In genomic region chr1:54850077-54850476, GRCm38 (mm10) we compare ENCODE assay signal across 22 mouse cellular contexts.
A peak's percentile ranks its signal among the peaks of the same experiment; 100 is the strongest.
DNase-seq lines count a peak whose midpoint lies in the region; ATAC-seq lines count a peak whose summit lies in the region.
"Had no signal": no experiment of that assay in that cellular context is flagged by ENCODE, and none has a peak within 500 bp of the region (broad histone marks: within the 10 kb centered on the region; RNA-seq: fewer than 3 reads in every experiment).

No protein-coding gene starts in this region.

- H3K27ac ChIP-seq in midbrain, embryonic 16.5 days (ENCODE audit: low read length) = no peak overlapping the region
- H3K27ac ChIP-seq in midbrain, embryonic 13.5 days = no peak overlapping the region
- H3K27ac ChIP-seq in kidney, embryonic 14.5 days (ENCODE audit: low read depth, low read length) = no peak overlapping the region
- H3K27ac ChIP-seq: heart, embryonic 13.5 days; layer of hippocampus, adult 2 months; lung, embryonic 15.5 days; macrophage; midbrain, embryonic 15.5 days had no signal

- H3K27me3 ChIP-seq in midbrain, embryonic 16.5 days (ENCODE audit: control insufficient read depth, insufficient read depth, low read depth, low read length) = no peaks in the 10 kb centered on the region
- no peaks in the 10 kb centered on the region for H3K27me3 ChIP-seq in midbrain, embryonic 13.5 days
- no peaks in the 10 kb centered on the region for H3K27me3 ChIP-seq in kidney, embryonic 14.5 days (ENCODE audit: control insufficient read depth, insufficient read depth, low read length)
- H3K27me3 ChIP-seq: heart, embryonic 13.5 days; lung, embryonic 15.5 days; midbrain, embryonic 15.5 days; Patski had no signal

- H3K9me3 ChIP-seq in midbrain, embryonic 16.5 days (replicated peaks; ENCODE audit: control insufficient read depth, low read length, poor library complexity, severe bottlenecking) = no peaks in the 10 kb centered on the region
- H3K9me3 ChIP-seq in midbrain, embryonic 13.5 days = no peaks in the 10 kb centered on the region
- H3K9me3 ChIP-seq in kidney, embryonic 14.5 days (ENCODE audit: control insufficient read depth, low read length) = no peaks in the 10 kb centered on the region
- H3K9me3 ChIP-seq: heart, embryonic 13.5 days; lung, embryonic 15.5 days; midbrain, embryonic 15.5 days had no signal

- no peaks in the 10 kb centered on the region for H3K36me3 ChIP-seq in midbrain, embryonic 16.5 days (ENCODE audit: control insufficient read depth, insufficient read depth, low read length)
- H3K36me3 ChIP-seq in midbrain, embryonic 13.5 days = no peaks in the 10 kb centered on the region
- no peaks in the 10 kb centered on the region for H3K36me3 ChIP-seq in kidney, embryonic 14.5 days (ENCODE audit: control insufficient read depth, insufficient read depth, low read length)
- H3K36me3 ChIP-seq: heart, embryonic 13.5 days; lung, embryonic 15.5 days; midbrain, embryonic 15.5 days had no signal

- no peak overlapping the region for H3K4me3 ChIP-seq in midbrain, embryonic 16.5 days (ENCODE audit: low read depth, low read length)
- no peak overlapping the region for H3K4me3 ChIP-seq in midbrain, embryonic 13.5 days (replicated peaks)
- no peak overlapping the region for H3K4me3 ChIP-seq in kidney, embryonic 14.5 days (ENCODE audit: low read length)
- H3K4me3 ChIP-seq: erythroblast, embryonic 14.5 days; heart, embryonic 13.5 days; layer of hippocampus, adult 2 months; lung, embryonic 15.5 days; midbrain, embryonic 15.5 days had no signal

- H3K4me2 ChIP-seq in midbrain, embryonic 16.5 days (ENCODE audit: low read length) = no peak overlapping the region
- no peak overlapping the region for H3K4me2 ChIP-seq in midbrain, embryonic 13.5 days (replicated peaks)
- H3K4me2 ChIP-seq in kidney, embryonic 14.5 days (replicated peaks; ENCODE audit: low read depth, low read length) = no peak overlapping the region
- H3K4me2 ChIP-seq: heart, embryonic 13.5 days; lung, embryonic 15.5 days; midbrain, embryonic 15.5 days had no signal

- peaks cover 8% of the 10 kb centered on the region; the same call in 1 of the 2 replicates for H3K4me1 ChIP-seq in midbrain, embryonic 16.5 days (ENCODE audit: control insufficient read depth, insufficient read depth, low read length)
- H3K4me1 ChIP-seq in midbrain, embryonic 13.5 days (replicated peaks) = peaks cover 6% of the 10 kb centered on the region; the same call in 1 of the 2 replicates
- H3K4me1 ChIP-seq in kidney, embryonic 14.5 days (ENCODE audit: control insufficient read depth, insufficient read depth, low read length) = peaks cover 7% of the 10 kb centered on the region

- WGBS in midbrain, embryonic 16.5 days = 40% methylated on average over 8 of the region's 8 CpGs
- 51% methylated on average over 8 of the region's 8 CpGs for WGBS in midbrain, embryonic 13.5 days
- WGBS in kidney, embryonic 14.5 days = 30% methylated on average over 8 of the region's 8 CpGs

- DNase-seq in kidney, adult 11 months = peak; percentile 55
- no peak for DNase-seq in kidney, postnatal 14 days
- peak; percentile 13 to 52 for DNase-seq in kidney, postnatal 4 days
- DNase-seq in layer of hippocampus, adult 9-11 months = no peak
- DNase-seq: adrenal gland, postnatal 25 days; cerebellum, adult 8-10 months; heart, adult 11 months; heart, postnatal 4 days; left cerebral cortex, postnatal 4 days; spleen, adult 18-20 months had no signal

- H3K9ac ChIP-seq in midbrain, embryonic 16.5 days (ENCODE audit: low read depth, low read length) = no peak overlapping the region
- H3K9ac ChIP-seq in midbrain, embryonic 13.5 days (replicated peaks) = no peak overlapping the region
- no peak overlapping the region for H3K9ac ChIP-seq in kidney, embryonic 14.5 days (ENCODE audit: low read depth, low read length)
- H3K9ac ChIP-seq: heart, embryonic 13.5 days; lung, embryonic 15.5 days; midbrain, embryonic 15.5 days had no signal

- 0 out of 2 replicates have a peak, but pooled peaks have one; percentile 22 for ATAC-seq in midbrain, embryonic 16.5 days
- no peak for ATAC-seq in midbrain, embryonic 13.5 days
- peak; percentile 36; the same call in 1 of the 2 replicates for ATAC-seq in kidney, embryonic 14.5 days (ENCODE audit: low FRiP score, low TSS enrichment)
- ATAC-seq: activated CD4-positive, CD25-positive, alpha-beta regulatory T cell, adult 4 months; inflammation-experienced regulatory T-cells, adult 6 months; midbrain, embryonic 15.5 days; Patski had no signal

Comparison
In these comparisons a context has a peak if more than half of its experiments do, and no peak if none do; other contexts are left out.
1. DNase-seq: peak in kidney, adult 11 months (single experiment) and kidney, postnatal 4 days (2 of 2); none in kidney, postnatal 14 days (single experiment) and layer of hippocampus, adult 9-11 months (single experiment).